Mouse (Mus musculus) bone marrow, adult 2 months (tissue): ENCODE measurements around the gene Abcc10.

Experiments
- CTCF ChIP-seq: fragments of 200-500 bp; IDR thresholded peaks from 2 replicates; pipeline ENCODE4 v1.5.1; 2011; ENCODE audit warnings: low read length, control low read depth; ENCODE audit not compliant: control insufficient read depth, insufficient read depth
- POLR2A ChIP-seq: fragments of 200-500 bp; IDR thresholded peaks from 2 replicates; pipeline ENCODE4 v1.6.1; 2011; ENCODE audit warnings: low read depth, mild to moderate bottlenecking, control low read depth, low read length, borderline replicate concordance; ENCODE audit not compliant: control insufficient read depth

- TF ChIP-seq POLR2A (0 out of 2 replicates have a peak, but pooled peaks have one; percentile 3), CTCF (no peak)
These were observed 74.0 kb downstream of the Abcc10 start for GRCm38 (mm10) chr17:46254106-46254505.
